Mouse (Mus musculus): Measurements from ENCODE around the gene Prps1l3. TPM values are rescaled to one million over a fixed set of nuclear protein-coding genes. Genes with fewer than 3 reads are reported as not detected.

Prps1l3 gene
- total RNA-seq, 4 experiments from 2014 or later, result 28.3 to 32.6 (median 30.4) TPM

DNA sequence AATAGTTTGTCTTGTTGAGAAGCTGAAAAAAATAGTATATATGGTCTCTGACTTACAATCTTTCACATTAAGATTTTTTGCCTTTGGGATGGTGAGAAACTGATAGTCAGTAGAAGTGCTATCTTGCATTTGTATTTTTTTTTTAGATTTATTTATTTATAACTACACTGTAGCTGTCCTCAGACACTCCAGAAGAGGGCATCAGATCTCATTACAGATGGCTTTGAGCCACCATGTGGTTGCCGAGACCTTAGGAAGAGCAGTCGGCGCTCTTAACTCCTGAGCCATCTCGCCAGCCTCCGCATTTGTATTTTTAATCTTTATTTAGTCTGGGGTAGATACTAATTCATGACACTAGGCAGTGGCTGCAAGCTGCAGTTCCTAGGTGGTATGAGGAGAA, 3.2 kb downstream of the Prps1l3 start:
- peak in 1 of 2 experiments; percentile 44 for DNase-seq (ENCODE audit: low spot score in 2 of 2)

DNA sequence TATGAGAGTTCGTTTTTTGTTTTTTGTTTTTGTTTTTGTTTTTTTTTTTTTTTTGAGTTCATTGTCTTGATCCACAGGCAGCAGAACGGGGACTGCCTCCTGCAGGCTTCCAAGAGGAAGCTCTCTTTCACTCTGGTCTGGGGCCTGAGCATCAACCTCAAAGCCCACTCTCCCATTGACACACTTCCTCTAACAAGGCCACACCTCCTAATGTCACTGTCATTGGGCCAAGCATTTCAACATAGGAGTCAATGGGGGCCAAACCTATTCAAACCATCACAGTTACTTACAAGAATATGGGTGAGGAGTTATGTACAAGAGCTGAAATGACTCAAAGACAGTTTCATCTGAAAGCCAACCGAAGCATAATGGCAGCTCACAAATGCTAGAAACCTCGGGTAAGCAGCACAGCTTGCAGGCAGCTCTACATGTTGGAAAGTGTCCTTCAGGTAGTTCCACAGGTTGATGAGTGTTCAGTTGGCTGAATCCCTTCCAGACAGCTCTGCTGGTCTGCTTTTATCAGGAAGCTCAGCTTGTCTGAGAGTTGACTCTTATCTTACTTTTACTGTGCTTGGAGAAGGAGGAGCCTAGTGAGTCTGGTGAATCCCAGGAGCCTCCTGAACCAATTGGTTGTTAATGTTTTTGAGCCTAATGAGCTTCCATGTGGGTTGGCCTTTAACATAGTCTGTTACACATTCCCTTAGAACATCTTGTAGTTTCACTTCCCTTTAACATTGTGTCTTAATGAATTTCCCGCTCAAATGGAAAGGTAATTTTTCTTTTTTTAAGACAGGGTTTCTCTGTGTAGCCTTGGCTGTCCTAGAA, 13.7 kb downstream of the Prps1l3 start:
- DNase-seq (ENCODE audit: low spot score in 2 of 2), result no peak

DNA sequence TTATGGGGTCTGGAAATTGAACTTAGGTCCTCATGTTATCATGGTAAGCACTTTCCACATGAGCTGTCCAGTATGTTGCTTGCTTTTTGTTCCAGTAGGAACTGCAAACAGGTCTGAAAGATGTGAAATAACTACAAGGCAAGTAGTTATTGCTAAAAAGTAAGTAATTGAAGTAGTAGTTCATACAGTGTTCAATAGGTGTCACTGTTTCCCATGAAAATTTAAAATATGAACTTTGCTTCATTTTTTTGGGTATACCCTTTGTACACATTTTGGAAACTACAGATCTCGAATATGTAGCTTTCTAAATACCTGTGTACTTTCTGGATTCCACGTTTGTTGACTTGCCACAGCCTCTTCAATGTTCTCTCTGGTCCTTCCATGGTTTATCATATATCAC, 28.4 kb downstream of the Prps1l3 start:
- DNase-seq (ENCODE audit: low spot score in 2 of 2), result no peak

DNA sequence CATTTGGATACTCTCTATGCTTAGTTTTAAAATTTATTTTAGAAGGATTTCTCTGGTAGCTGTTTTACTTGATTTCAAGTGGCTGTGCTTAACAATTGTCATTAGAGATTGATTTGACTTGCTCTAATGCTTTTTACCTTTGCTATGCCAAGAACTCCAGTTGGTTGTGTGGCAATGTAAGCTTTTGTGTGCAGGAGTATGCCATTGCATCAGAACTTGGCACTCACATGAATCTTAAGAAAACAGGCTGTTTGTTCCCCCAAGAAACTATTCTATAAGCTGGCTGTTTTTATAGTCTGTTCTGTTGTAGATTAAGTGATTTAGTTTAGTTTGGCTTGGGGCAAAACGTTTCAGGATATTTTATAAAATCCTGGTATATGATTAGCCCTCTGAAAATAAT, 45.2 kb downstream of the Prps1l3 start:
- no peak for DNase-seq (ENCODE audit: low spot score in 2 of 2)

DNA sequence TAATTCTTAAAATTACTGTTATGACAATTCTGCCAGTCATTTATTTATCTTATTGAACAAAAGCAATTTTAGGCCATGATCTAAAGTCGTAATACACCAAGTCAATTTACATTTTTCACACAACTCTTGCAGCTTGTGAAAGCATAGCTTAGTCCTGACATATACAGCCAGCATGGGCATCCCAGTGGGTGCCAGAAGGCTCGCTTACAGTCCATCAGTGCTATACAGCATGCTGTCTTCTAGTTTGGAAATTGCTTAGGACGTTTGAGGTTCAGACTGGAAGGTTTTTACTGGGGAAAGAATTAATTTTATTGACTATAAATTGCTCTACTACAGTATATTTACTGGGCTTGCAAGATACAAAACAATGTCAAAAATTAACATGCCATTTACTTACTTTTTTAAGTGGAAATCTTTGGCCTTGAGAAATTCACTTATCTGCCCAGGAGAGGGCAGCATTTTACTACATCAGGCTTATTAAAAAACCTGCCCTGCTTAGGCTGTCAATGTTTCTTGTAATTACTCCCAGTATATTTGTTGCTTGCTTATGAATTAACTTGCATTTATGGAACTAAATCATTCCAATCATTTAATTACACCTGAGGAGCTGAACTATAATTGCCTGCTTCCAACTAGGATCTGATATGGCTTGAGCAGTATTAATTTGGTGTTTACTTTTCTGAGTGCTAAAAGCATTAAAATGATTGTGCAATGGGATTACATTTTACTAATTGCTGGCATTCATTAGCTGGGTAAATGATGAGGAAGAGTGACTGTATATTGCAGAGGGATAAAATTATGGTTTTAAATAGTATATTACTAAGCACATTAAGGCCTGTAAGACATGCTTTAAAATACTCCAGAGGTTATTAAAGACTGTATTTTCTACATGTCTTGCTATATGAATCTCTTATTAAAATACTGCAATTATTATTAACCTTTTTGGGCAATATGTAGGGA, 51.2 kb downstream of the Prps1l3 start:
- no peak for DNase-seq (ENCODE audit: low spot score in 2 of 2)

DNA sequence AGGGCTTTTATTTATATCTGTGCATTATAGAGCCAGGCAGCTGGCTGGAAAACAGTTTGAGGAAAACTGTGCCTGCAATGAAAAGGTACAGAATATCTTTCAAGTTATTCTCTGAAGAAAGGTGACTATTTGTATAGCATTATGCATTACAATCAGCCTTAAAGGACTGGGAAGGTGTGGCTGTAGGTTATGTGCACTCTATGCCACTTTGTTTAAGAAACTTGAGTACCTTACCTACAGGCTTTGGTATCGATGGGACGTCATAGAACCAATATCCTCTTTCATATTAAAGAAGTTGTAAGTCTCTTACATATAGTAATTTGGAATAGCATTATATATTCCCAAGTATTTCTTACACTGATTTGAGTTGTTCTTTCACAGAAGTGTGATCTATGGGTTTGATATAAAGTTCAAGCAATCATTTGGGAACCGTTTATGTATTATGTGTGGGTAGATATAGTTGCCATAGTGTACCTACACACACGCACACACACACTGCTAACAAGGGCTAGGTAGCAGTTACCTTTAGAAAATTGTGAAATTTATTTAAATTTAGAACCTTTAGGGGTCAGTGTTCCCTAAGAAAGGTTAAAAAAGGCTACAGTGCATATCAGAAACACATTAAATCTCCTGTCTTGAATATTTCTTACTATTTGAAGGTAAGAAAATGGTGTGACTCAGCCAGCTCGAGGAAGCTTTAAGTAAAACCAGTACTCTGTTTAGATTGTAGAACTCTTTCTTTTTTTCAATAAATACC, 55.3 kb downstream of the Prps1l3 start:
- DNase-seq (ENCODE audit: low spot score in 2 of 2), result no peak

Other genes with a start within 250 kb of the Prps1l3 start
- gene Slc25a21, start 32.9 kb upstream of the Prps1l3 start, total RNA-seq (2022), result under 1 TPM in 1 of 4 experiments, not detected in 3; 0.36 TPM
- gene Mipol1, start within 50 bp of the Prps1l3 start, total RNA-seq (2022), result 1 to 10 TPM; 2.5 to 3.8 (median 3.1) TPM

All from gastrocnemius, adult 8-10 months (tissue).